Mouse (Mus musculus) erythroblast, embryonic 14.5 days (primary cell): ENCODE results near the gene Nptx1. TPM values are rescaled to one million over a fixed set of nuclear protein-coding genes. Genes with fewer than 3 reads are reported as not detected.

Source experiments
- H3K27me3 ChIP-seq: 2 replicates; pipeline ENCODE4 v1.6.1; 2012; ENCODE audit warnings: inconsistent platforms; ENCODE audit not compliant: control insufficient read depth
- H3K36me3 ChIP-seq: 2 replicates; pipeline ENCODE4 v1.6.1; 2012; ENCODE audit warnings: mild to moderate bottlenecking, inconsistent platforms; ENCODE audit not compliant: control insufficient read depth
- H3K4me1 ChIP-seq: 2 replicates; pipeline ENCODE4 v1.6.1; 2012; ENCODE audit warnings: inconsistent platforms; ENCODE audit not compliant: control insufficient read depth
- H3K4me3 ChIP-seq: replicated peaks from 2 replicates; pipeline ENCODE3; 2012; ENCODE audit warnings: moderate library complexity, mild to moderate bottlenecking, inconsistent platforms
- H3K9me3 ChIP-seq: 2 replicates; pipeline ENCODE4 v1.6.1; 2012; ENCODE audit warnings: low read length, inconsistent platforms, mixed read lengths; ENCODE audit not compliant: control insufficient read depth
- GATA1 ChIP-seq: IDR thresholded peaks from 2 replicates; pipeline ENCODE4 v1.6.1; 2012; ENCODE audit warnings: low read length, inconsistent platforms, mixed read lengths
- TAL1 ChIP-seq: IDR thresholded peaks from 3 replicates; pipeline ENCODE4 v1.6.1; 2012; ENCODE audit warnings: low read length, inconsistent platforms, mixed read lengths
- polyA plus RNA-seq: library from polyadenylated mRNA; stranded (reverse); fragments of >175 nt; gene quantifications from 2 replicates; pipeline ENCODE4 v1.2.3, GENCODE M21; 2012

The Nptx1 gene
- polyA plus RNA-seq, 1 experiment, result not detected

- Histone ChIP-seq H3K9me3 (no peaks in the 10 kb centered on the region), H3K4me1 (no peaks in the 10 kb centered on the region), H3K4me3 (no peak overlapping the region), H3K36me3 (no peaks in the 10 kb centered on the region), H3K27me3 (peaks cover 19% of the 10 kb centered on the region)
- TF ChIP-seq TAL1 (no peak), GATA1 (no peak)
Measured at GRCm38 (mm10) chr11:119565684-119566083, 18.1 kb upstream of the Nptx1 start.

GRCm38 (mm10) chr11:119565021-119565420 lies 17.5 kb upstream of the Nptx1 start:
- TF ChIP-seq GATA1, result no peak
- TF ChIP-seq TAL1, result no peak
- Histone ChIP-seq H3K4me3 (no peak overlapping the region), H3K9me3 (no peaks in the 10 kb centered on the region), H3K36me3 (no peaks in the 10 kb centered on the region), H3K4me1 (no peaks in the 10 kb centered on the region), H3K27me3 (peaks cover 20% of the 10 kb centered on the region)

- peaks cover 24% of the 10 kb centered on the region for H3K27me3 ChIP-seq
- TF ChIP-seq GATA1, result no peak
- TF ChIP-seq TAL1, result no peak
- H3K4me3 ChIP-seq, result no peak overlapping the region
- H3K4me1 ChIP-seq, result no peaks in the 10 kb centered on the region
- H3K36me3 ChIP-seq, result no peaks in the 10 kb centered on the region
- H3K9me3 ChIP-seq, result no peaks in the 10 kb centered on the region
Measured at GRCm38 (mm10) chr11:119564383-119564782, 16.8 kb upstream of the Nptx1 start.

GRCm38 (mm10) chr11:119563166-119563565 lies 15.6 kb upstream of the Nptx1 start:
- peaks cover 24% of the 10 kb centered on the region for H3K27me3 ChIP-seq

GRCm38 (mm10) chr11:119562286-119562685 lies 14.7 kb upstream of the Nptx1 start:
- Histone ChIP-seq H3K36me3 (no peaks in the 10 kb centered on the region), H3K9me3 (no peaks in the 10 kb centered on the region), H3K4me3 (no peak overlapping the region), H3K4me1 (no peaks in the 10 kb centered on the region), H3K27me3 (peaks cover 26% of the 10 kb centered on the region)
- TF ChIP-seq TAL1 (no peak), GATA1 (no peak)

More at GRCm38 (mm10) chr11:119563166-119563565, 15.6 kb upstream of the Nptx1 start:
- H3K4me1 ChIP-seq, result no peaks in the 10 kb centered on the region
- H3K9me3 ChIP-seq, result no peaks in the 10 kb centered on the region
- TF ChIP-seq TAL1 (no peak), GATA1 (no peak)
- H3K4me3 ChIP-seq, result no peak overlapping the region
- H3K36me3 ChIP-seq, result no peaks in the 10 kb centered on the region

- Histone ChIP-seq H3K36me3 (no peaks in the 10 kb centered on the region), H3K4me1 (no peaks in the 10 kb centered on the region), H3K4me3 (no peak overlapping the region), H3K27me3 (peaks cover 23% of the 10 kb centered on the region), H3K9me3 (no peaks in the 10 kb centered on the region)
- TF ChIP-seq GATA1 (no peak), TAL1 (no peak)
Measured at GRCm38 (mm10) chr11:119558870-119559610, 11.5 kb upstream of the Nptx1 start.

- no peaks in the 10 kb centered on the region for H3K36me3 ChIP-seq
- TF ChIP-seq GATA1, result no peak
- H3K9me3 ChIP-seq, result no peaks in the 10 kb centered on the region
- H3K27me3 ChIP-seq, result peaks cover 16% of the 10 kb centered on the region
- H3K4me1 ChIP-seq, result no peaks in the 10 kb centered on the region
- no peak overlapping the region for H3K4me3 ChIP-seq
Measured at GRCm38 (mm10) chr11:119557940-119558869, 10.7 kb upstream of the Nptx1 start.

- H3K4me1 ChIP-seq, result no peaks in the 10 kb centered on the region
- H3K27me3 ChIP-seq, result peaks cover 34% of the 10 kb centered on the region
- TF ChIP-seq TAL1, result no peak
- no peak for TF ChIP-seq GATA1
- no peaks in the 10 kb centered on the region for H3K9me3 ChIP-seq
- H3K4me3 ChIP-seq, result no peak overlapping the region
- no peaks in the 10 kb centered on the region for H3K36me3 ChIP-seq
Measured at GRCm38 (mm10) chr11:119555170-119555569, 7.6 kb upstream of the Nptx1 start.

GRCm38 (mm10) chr11:119554706-119555105 lies 7.2 kb upstream of the Nptx1 start:
- Histone ChIP-seq H3K27me3 (peaks cover 35% of the 10 kb centered on the region), H3K36me3 (no peaks in the 10 kb centered on the region), H3K4me3 (no peak overlapping the region), H3K9me3 (no peaks in the 10 kb centered on the region), H3K4me1 (no peaks in the 10 kb centered on the region)
- TF ChIP-seq GATA1, result no peak
- TF ChIP-seq TAL1, result no peak
